Mouse (Mus musculus) common myeloid progenitor, adult 5-6 weeks (primary cell): Measurements from ENCODE around the gene Gm6614. TPM values are rescaled to one million over a fixed set of nuclear protein-coding genes. Genes with fewer than 3 reads are reported as not detected.
A peak's percentile ranks its signal among the peaks of the same experiment; 100 is the strongest.
"Not testable (repeated sequence)": the region's sequence is repeated elsewhere in the genome, so short reads cannot be mapped to it uniquely, and the experiment has no call there.

ENCODE experiments used
- ATAC-seq: replicated peaks from 2 replicates; pipeline ENCODE4 v1.8.0; 2016; ENCODE audit warnings: low read depth, mild to moderate bottlenecking, moderate TSS enrichment, inconsistent platforms; ENCODE audit not compliant: poor library complexity, severe bottlenecking
- total RNA-seq: library from RNA; stranded (forward); fragments of 200-1000, 187-1606 nt; gene quantifications from 2 replicates; pipeline ENCODE4 v1.2.3, GENCODE M21; 2017

Gm6614 gene
- not detected in 2 replicates for total RNA-seq

GRCm38 (mm10) chr6:142011364-142011955, at the start of gene Gm6614:
Gene Gm6614 (minus strand): TSS chr6:142011414.
- ATAC-seq: no peak

DNA sequence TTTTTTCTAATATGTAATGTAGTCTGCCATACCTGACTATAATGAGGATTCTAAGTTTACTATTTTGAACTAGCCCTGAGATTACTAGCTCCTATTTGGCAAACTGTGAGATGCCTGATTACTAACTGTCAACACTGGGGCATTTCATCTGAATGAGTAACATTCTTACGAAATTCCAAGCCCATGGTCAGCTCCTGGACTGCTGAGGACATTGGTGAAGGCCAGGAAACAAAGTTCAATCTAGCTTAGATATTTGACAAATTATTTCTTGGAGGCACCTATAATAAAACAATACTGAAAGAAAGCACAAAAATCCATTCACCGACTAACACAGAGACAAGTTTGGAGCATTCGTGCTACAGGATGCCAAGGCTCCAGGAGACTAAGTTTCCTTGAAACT, 47.1 kb upstream of the Gm6614 start:
- not testable (repeated sequence) for ATAC-seq

DNA sequence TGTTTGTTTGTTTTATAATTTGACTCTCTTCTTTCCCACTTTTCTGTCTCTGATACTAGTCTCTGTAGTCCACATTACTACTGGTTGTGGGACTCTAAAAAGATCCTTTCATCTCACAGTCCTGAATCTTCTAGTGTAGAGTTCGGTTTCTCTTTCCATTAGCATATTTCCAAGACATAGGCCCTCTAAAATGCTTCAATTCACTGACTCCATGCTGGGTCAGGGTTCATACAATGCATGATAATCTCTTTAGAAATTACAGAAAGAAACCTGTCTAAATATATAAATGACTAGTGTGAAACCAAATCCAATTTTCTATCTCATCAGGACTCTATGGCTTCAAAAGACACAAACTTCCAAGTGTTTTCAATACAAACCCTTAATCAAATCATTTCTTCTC, 36.5 kb upstream of the Gm6614 start:
- ATAC-seq: no peak

GRCm38 (mm10) chr6:142045746-142046145, 34.5 kb upstream of the Gm6614 start:
- no peak for ATAC-seq

DNA sequence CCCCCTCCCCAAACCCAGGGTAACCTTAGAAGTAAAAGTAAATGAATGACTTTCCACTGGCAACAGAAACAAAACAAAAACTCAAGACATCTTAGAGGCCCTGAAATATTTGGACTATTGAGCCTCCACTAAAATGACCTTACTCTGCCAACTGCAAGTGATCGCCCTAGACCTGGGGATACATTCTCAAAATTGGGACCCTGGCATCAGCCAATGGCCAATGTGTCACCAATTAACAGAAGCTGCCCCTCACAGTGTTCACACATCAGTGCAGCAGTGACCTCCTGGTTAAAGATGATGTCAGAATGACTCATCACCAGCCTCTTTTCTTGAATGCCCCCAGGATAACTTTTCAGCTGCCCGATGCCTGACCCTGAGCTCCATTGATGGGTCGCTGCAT, 30.7 kb upstream of the Gm6614 start:
- no peak for ATAC-seq

GRCm38 (mm10) chr6:142040306-142041175, 29.3 kb upstream of the Gm6614 start:
- ATAC-seq: peak; percentile 82

- ATAC-seq: no peak
Measured at GRCm38 (mm10) chr6:142035771-142036170, 24.6 kb upstream of the Gm6614 start.

- ATAC-seq: no peak
Measured at GRCm38 (mm10) chr6:142021671-142022070, 10.5 kb upstream of the Gm6614 start.

DNA sequence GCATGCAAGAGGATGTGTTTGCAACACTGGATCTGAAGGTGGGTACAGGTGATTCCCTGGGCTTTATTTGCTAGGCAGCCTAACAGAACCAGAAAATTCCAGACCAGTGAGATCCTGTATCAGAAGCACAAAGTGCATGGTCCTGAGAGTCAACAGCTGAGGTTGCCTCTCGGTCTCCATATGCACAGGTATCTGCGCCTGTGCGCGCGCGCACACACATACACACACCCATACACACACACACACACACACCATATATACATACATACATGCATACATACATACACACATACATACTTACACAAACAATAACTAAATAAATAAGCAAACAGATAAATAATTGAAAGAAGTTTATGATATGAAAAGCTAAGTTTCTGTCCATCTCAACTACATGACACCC, 24.4 kb downstream of the Gm6614 start:
- ATAC-seq: no peak

- no peak for ATAC-seq
Measured at GRCm38 (mm10) chr6:141984644-141985043, 26.6 kb downstream of the Gm6614 start.

DNA sequence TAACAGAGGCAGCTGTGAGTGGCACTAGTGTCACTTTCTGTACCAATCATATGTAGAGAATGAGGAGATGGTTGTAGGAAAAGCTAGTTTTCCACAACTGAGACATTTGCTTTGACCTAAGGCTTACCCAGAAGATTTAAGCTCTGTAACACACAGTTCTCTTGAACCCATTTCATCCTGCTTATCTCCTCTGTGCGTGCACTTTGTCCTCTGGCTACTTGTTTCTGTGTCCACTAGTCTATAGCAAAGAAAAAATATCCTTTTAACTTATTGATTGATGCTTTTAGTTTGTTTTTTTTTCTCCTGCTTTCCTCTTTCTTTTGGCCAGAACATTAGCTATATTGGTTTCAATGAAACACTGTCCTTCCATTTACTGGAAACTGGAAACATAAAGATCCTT, 48.8 kb downstream of the Gm6614 start:
- no peak for ATAC-seq

- no peak for ATAC-seq
Measured at GRCm38 (mm10) chr6:141961861-141962260, 49.4 kb downstream of the Gm6614 start.

DNA sequence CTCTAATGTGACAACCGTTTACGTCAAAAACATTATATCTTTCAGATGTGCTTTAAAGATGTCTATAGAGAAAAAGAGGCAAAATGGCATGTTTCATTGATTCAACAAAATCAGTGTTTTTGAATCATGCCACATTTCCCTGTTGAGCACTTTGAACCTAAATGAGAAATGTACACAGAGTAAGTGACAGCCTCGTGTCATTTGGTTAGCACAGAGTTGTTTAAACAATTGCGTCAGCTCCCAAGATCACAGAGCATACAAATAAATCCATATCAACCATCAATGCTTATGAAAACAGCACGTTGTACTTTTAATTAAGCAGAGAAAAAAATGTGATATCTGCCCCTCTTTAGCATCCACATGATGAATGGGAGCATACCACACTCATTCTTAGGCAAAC, 50.7 kb downstream of the Gm6614 start:
- ATAC-seq: no peak

DNA sequence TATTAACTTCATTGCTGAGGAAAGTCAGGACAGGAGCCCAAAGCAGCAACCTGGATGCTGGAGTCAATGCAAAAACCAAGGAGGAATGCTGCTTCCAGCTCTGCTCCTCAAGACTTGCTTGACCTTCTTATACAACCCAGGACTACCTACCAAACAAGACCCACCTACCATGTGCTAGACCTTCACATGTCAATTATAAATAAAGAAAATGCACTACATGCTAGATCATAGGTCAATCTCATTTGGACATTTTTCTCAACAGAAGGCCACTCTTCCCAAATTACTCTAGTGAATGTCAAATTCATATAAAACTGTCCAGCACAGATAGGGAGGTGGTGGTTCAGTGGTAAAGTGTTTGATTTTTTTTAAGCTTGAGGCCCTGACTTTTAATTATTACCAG, 64.4 kb downstream of the Gm6614 start, which contains the start of gene Slco1a1:
Gene Slco1a1, minus strand, starts transcription at position 101 of the 400 bp plus-strand sequence.
- ATAC-seq: no peak

DNA sequence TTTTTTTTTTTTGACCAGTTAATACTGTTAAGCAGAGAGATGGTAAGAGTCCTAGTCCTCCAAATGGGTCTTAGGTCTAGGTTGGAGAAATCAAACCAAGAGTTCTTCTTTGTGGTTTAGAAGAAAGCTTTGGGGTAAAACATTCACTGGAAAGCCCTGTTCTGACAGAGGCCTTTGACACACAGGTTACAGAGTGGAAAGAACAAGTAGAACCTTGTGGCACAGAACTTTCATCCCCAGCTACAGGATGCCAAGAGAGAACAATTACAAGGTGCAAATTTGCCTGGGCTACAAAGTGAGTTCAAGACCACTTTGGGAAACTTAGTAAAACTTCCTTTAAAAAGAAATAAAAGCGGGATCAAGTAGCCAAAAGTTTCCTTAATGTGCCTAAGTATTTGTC, 70.8 kb downstream of the Gm6614 start:
- no peak for ATAC-seq

Other genes starting within 250 kb of the Gm6614 start
- not detected in 2 replicates for gene Gm5724, start 237.6 kb downstream of the Gm6614 start, total RNA-seq
- gene Slco1a4, start 155.2 kb downstream of the Gm6614 start, total RNA-seq: not detected in 2 replicates
- gene Slco1a1, start 64.5 kb downstream of the Gm6614 start, total RNA-seq: not detected in 2 replicates
- gene Slco1a6, start 197.1 kb upstream of the Gm6614 start, total RNA-seq: not detected in 2 replicates